Mouse (Mus musculus) T-helper 17 cell (primary cell): ENCODE measurements around the gene Slc9a9.

Source experiments
- in situ Hi-C, 2 experiments: fragments of 300-600 bp; cut with MboI, MseI; formaldehyde crosslinking; loops; 1 replicate in 1 of 2; 2 replicates in 1 of 2; pipeline ENCODE4 v1.15.1; 2025; ENCODE audit warnings: high pct_unique_total_duplicates in 2 of 2

Slc9a9 gene

GRCm38 (mm10) chr9:94727457-94727856 lies 57.7 kb downstream of the Slc9a9 start:
- in situ Hi-C loops: loop anchor here in 1 of 2 experiments (10.0 kb wide), 1 partner anchor 453 kb away; no protein-coding TSS in a partner anchor

GRCm38 (mm10) chr9:94730396-94730795 lies 60.7 kb downstream of the Slc9a9 start:
- in situ Hi-C loops: loop anchor here in 1 of 2 experiments (10.0 kb wide), 1 partner anchor 964 kb away; no protein-coding TSS in a partner anchor

GRCm38 (mm10) chr9:94732136-94732535 lies 62.4 kb downstream of the Slc9a9 start:
- in situ Hi-C loops: loop anchor here in 1 of 2 experiments (10.0 kb wide), 1 partner anchor 963 kb away; no protein-coding TSS in a partner anchor

- in situ Hi-C loops: loop anchor here in 1 of 2 experiments (10.0 kb wide), 1 partner anchor 962 kb away; no protein-coding TSS in a partner anchor
Measured at GRCm38 (mm10) chr9:94732599-94733287, 63.0 kb downstream of the Slc9a9 start.

GRCm38 (mm10) chr9:94734320-94734719 lies 64.6 kb downstream of the Slc9a9 start:
- in situ Hi-C loops: loop anchor here in 1 of 2 experiments (10.0 kb wide), 1 partner anchor 960 kb away; no protein-coding TSS in a partner anchor

GRCm38 (mm10) chr9:94737226-94737625 lies 67.5 kb downstream of the Slc9a9 start:
- in situ Hi-C loops: loop anchor here in 1 of 2 experiments (10.0 kb wide), 1 partner anchor 958 kb away; no protein-coding TSS in a partner anchor

GRCm38 (mm10) chr9:94738555-94739427 lies 69.1 kb downstream of the Slc9a9 start:
- in situ Hi-C loops: loop anchor here in 1 of 2 experiments (10.0 kb wide), 1 partner anchor 956 kb away; no protein-coding TSS in a partner anchor

- in situ Hi-C loops: loop anchor here (5.0 to 10.0 kb wide), 2 partner anchors 344 to 666 kb away; partner anchors contain the start of gene Chst2 (in 1 of the 2)
Measured at GRCm38 (mm10) chr9:94740841-94741240, 71.1 kb downstream of the Slc9a9 start.

- in situ Hi-C loops: loop anchor here (5.0 to 10.0 kb wide), 2 partner anchors 342 to 664 kb away; partner anchors contain the start of gene Chst2 (in 1 of the 2)
Measured at GRCm38 (mm10) chr9:94743291-94743690, 73.6 kb downstream of the Slc9a9 start.

GRCm38 (mm10) chr9:94748503-94748902 lies 78.8 kb downstream of the Slc9a9 start:
- in situ Hi-C loops: loop anchor here (5.0 to 10.0 kb wide), 3 partner anchors 64 to 659 kb away; partner anchors contain the start of gene Chst2 (in 1 of the 2)

GRCm38 (mm10) chr9:94750187-94750586 lies 80.5 kb downstream of the Slc9a9 start:
- in situ Hi-C loops: no loop called here

- in situ Hi-C loops: no loop called here
Measured at GRCm38 (mm10) chr9:94750935-94751637, 81.4 kb downstream of the Slc9a9 start.

- in situ Hi-C loops: no loop called here
Measured at GRCm38 (mm10) chr9:94751638-94752021, 81.9 kb downstream of the Slc9a9 start.

GRCm38 (mm10) chr9:94752121-94752520 lies 82.4 kb downstream of the Slc9a9 start:
- in situ Hi-C loops: no loop called here

- in situ Hi-C loops: loop anchor here in 1 of 2 experiments (10.0 kb wide), 1 partner anchor 125 kb away; no protein-coding TSS in a partner anchor
Measured at GRCm38 (mm10) chr9:94759904-94760303, 90.2 kb downstream of the Slc9a9 start.

GRCm38 (mm10) chr9:94768114-94768513 lies 98.4 kb downstream of the Slc9a9 start:
- in situ Hi-C loops: loop anchor here (5.0 to 10.0 kb wide), 2 partner anchors 79 to 117 kb away; no protein-coding TSS in a partner anchor

- in situ Hi-C loops: loop anchor here (5.0 to 10.0 kb wide), 2 partner anchors 79 to 116 kb away; no protein-coding TSS in a partner anchor
Measured at GRCm38 (mm10) chr9:94768524-94768923, 98.8 kb downstream of the Slc9a9 start.

GRCm38 (mm10) chr9:94773357-94773756 lies 103.6 kb downstream of the Slc9a9 start:
- in situ Hi-C loops: loop anchor here in 1 of 2 experiments (10.0 kb wide), 1 partner anchor 1751 kb away; the partner anchor contains the start of gene Gm28729

GRCm38 (mm10) chr9:94788261-94788660 lies 118.6 kb downstream of the Slc9a9 start:
- in situ Hi-C loops: no loop called here

GRCm38 (mm10) chr9:94790966-94791365 lies 121.3 kb downstream of the Slc9a9 start:
- in situ Hi-C loops: no loop called here

- in situ Hi-C loops: no loop called here
Measured at GRCm38 (mm10) chr9:94803073-94803472, 133.4 kb downstream of the Slc9a9 start.
